Mouse (Mus musculus) stomach, embryonic 14.5 days (tissue): ENCODE measurements at regions not wholly inside any gene's neighbourhood (a gene's known extent, or its start where the extent isn't known, plus 50 kb on each side); places are given as distances from the start of the nearest gene placed in this dataset.

Experiments used
- ATAC-seq: fragments of 200-750 bp; cut with Nextera tagmentation; 2 replicates; pipeline ENCODE4 v1.8.0; 2017; ENCODE audit warnings: low read depth, moderate TSS enrichment; ENCODE audit not compliant: insufficient number of reproducible peaks, insufficient read depth, low FRiP score
- H3K27ac ChIP-seq: fragments of 300-500 bp; sonication (generic); 2 replicates; pipeline ENCODE4 v1.5.1; 2014; ENCODE audit warnings: mild to moderate bottlenecking, low read length, moderate library complexity, mixed read lengths
- H3K27me3 ChIP-seq: fragments of 300-500 bp; sonication (generic); 2 replicates; pipeline ENCODE4 v1.6.1; 2014; ENCODE audit warnings: low read length, control low read depth, mixed read lengths; ENCODE audit not compliant: control insufficient read depth, insufficient read depth
- H3K36me3 ChIP-seq: fragments of 300-500 bp; sonication (generic); 2 replicates; pipeline ENCODE4 v1.6.1; 2014; ENCODE audit warnings: mild to moderate bottlenecking, control low read depth, low read length, moderate library complexity, mixed read lengths; ENCODE audit not compliant: control insufficient read depth, insufficient read depth
- H3K4me1 ChIP-seq: fragments of 300-500 bp; sonication (generic); 2 replicates; pipeline ENCODE4 v1.6.1; 2014; ENCODE audit warnings: low read length, control low read depth, mixed read lengths; ENCODE audit not compliant: control insufficient read depth, insufficient read depth
- H3K4me2 ChIP-seq: fragments of 300-500 bp; sonication (generic); replicated peaks from 2 replicates; pipeline ENCODE4 v1.6.1; 2014; ENCODE audit warnings: low read depth, low read length, control low read depth
- H3K4me3 ChIP-seq: fragments of 300-500 bp; sonication (generic); 2 replicates; pipeline ENCODE4 v1.5.1; 2014; ENCODE audit warnings: low read depth, low read length, control low read depth
- H3K9ac ChIP-seq: fragments of 300-500 bp; sonication (generic); replicated peaks from 2 replicates; pipeline ENCODE4 v1.6.1; 2014; ENCODE audit warnings: low read depth, mild to moderate bottlenecking, control low read depth, low read length, moderate library complexity, mixed read lengths
- H3K9me3 ChIP-seq: fragments of 300-500 bp; sonication (generic); 2 replicates; pipeline ENCODE4 v1.6.1; 2016; ENCODE audit warnings: low read depth, low read length, control low read depth; ENCODE audit not compliant: control insufficient read depth
- WGBS: fragments of 180-500 bp; shearing (Covaris S2); extraction: QIAGEN DNeasy Blood & Tissue Kit; methylation state at CpG from one replicate; pipeline ENCODE4 v1.1.7; 2014; 5-methylcytosine and 5-hydroxymethylcytosine counted together

DNA sequence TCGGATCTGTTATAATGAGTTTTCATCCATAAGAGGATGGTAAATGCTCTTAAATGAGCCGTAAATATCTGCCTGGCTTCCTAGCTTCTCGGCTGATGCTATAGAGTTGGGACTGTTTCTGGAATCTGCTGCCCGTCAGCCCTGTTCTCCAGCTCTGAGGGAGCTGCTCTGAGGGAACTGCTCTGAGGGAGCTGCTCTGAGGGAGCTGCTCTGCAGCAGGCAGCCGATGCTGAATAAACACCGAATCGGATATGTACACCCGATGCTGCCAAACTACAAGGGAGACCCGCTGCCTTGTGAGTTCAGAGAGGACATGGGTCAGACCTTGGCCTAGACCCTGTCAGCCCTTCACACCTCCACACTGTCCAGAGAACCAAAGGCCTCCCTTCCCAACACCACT, 63.8 kb upstream of the Cnot2 start:
- H3K27ac ChIP-seq, result no peak overlapping the region
- H3K9me3 ChIP-seq, result no peaks in the 10 kb centered on the region
- ATAC-seq, result no peak
- no peaks in the 10 kb centered on the region for H3K27me3 ChIP-seq
- H3K9ac ChIP-seq, result no peak overlapping the region
- no peaks in the 10 kb centered on the region for H3K36me3 ChIP-seq
- no peaks in the 10 kb centered on the region for H3K4me1 ChIP-seq
- no peak overlapping the region for H3K4me2 ChIP-seq
- H3K4me3 ChIP-seq, result no peak overlapping the region
- whole genome bisulfite sequencing, result 61% methylated on average over 9 of the region's 9 CpGs
